Mouse (Mus musculus): ENCODE results near the gene Tmem40.

DNA sequence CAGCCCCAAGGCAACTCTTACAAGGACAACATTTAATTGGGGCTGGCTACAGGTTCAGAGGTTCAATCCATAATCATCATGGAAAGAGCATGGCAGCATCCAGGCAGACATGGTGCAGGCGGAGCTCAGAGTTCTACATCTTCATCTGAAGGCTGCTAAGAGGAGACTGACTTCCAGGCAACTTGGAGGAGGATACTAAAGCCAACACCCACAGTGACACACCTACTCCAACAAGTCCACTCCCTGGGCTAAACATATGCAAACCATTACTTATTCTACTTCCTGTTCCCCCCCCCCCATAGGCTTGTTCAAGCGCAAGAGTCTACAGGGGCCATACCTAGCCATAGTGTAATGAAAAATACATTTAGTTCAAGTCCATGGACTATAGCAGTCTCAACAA lies 77.9 kb downstream of the Tmem40 start:
- TF ChIP-seq POLR2A (IDR thresholded peaks at IDR 0.05; ENCODE audit: low read depth, low read length) (no peak), CTCF (IDR thresholded peaks at IDR 0.05; ENCODE audit: borderline replicate concordance, insufficient read depth, low read length) (no peak)
